Mouse (Mus musculus): ENCODE measurements at regions not wholly inside any gene's neighbourhood (a gene's known extent, or its start where the extent isn't known, plus 50 kb on each side); places are given as distances from the start of the nearest gene placed in this dataset.

DNA sequence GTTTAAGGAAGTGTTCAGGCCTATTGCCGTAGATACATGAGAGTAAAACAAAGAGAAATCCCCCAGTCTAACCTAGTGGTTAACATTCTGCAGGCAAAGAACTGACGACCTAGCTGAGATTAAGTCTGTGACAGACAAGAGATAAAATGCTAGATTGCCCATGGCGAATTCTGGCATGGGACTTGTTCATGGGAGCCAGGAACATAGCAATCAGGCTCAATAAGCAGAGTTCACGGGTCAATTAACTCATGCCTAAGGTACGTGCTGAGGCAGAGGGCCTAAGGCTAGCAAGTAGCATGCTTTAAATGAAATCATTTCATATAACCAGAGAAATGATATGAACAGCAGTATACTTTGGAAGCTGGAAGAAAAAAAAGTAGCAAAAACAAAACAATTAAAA lies 1119.2 kb upstream of the Adgrl2 start:
- Histone ChIP-seq H3K9me3 (ENCODE audit: control insufficient read depth, low read length) (no peaks in the 10 kb centered on the region), H3K4me3 (ENCODE audit: low read depth, low read length) (no peak overlapping the region), H3K27me3 (ENCODE audit: control insufficient read depth, insufficient read depth, low read length) (no peaks in the 10 kb centered on the region), H3K36me3 (ENCODE audit: control insufficient read depth, insufficient read depth, low read length) (no peaks in the 10 kb centered on the region), H3K4me1 (replicated peaks; ENCODE audit: control insufficient read depth, insufficient read depth, low read length) (no peaks in the 10 kb centered on the region), H3K27ac (ENCODE audit: low read depth, low read length) (no peak overlapping the region), H3K4me2 (ENCODE audit: low read depth, low read length, severe bottlenecking) (no peak overlapping the region), H3K9ac (ENCODE audit: low read length) (no peak overlapping the region)
- ATAC-seq (replicated peaks; ENCODE audit: low FRiP score) = no peak
- DNase-seq (ENCODE audit: low spot score) = no peak
- 69% methylated on average over 5 of the region's 5 CpGs for WGBS

DNA sequence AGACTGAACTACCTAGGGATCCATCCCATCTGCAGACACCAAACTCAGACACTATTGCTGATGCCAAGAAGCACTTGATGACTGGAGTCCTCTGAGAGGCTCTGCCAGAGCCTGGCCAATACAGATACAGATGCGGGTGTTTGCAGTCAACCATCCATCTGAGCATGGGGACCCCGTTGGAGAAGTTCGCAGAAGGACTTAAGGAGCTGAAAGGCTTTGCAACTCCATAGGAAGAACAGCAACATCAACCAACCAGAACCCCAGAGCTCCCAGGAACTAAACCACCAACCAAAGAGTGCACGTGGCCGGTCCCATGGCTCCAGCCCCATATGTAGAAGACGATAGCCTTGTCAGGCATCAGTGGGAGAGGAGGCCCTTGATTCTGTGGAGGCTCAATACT lies 1121.9 kb upstream of the Adgrl2 start:
- no peak overlapping the region for H3K27ac ChIP-seq (ENCODE audit: low read depth, low read length)
- no peaks in the 10 kb centered on the region for H3K9me3 ChIP-seq (ENCODE audit: control insufficient read depth, low read length)
- H3K36me3 ChIP-seq (ENCODE audit: control insufficient read depth, insufficient read depth, low read length) = no peaks in the 10 kb centered on the region
- ATAC-seq (replicated peaks; ENCODE audit: low FRiP score) (no peak), DNase-seq (ENCODE audit: low spot score) (no peak)
- WGBS = 98% methylated on average over 6 of the region's 6 CpGs
- no peak overlapping the region for H3K4me2 ChIP-seq (ENCODE audit: low read depth, low read length, severe bottlenecking)
- H3K27me3 ChIP-seq (ENCODE audit: control insufficient read depth, insufficient read depth, low read length) = no peaks in the 10 kb centered on the region
- H3K9ac ChIP-seq (ENCODE audit: low read length) = no peak overlapping the region
- H3K4me1 ChIP-seq (replicated peaks; ENCODE audit: control insufficient read depth, insufficient read depth, low read length) = no peaks in the 10 kb centered on the region
- no peak overlapping the region for H3K4me3 ChIP-seq (ENCODE audit: low read depth, low read length)

DNA sequence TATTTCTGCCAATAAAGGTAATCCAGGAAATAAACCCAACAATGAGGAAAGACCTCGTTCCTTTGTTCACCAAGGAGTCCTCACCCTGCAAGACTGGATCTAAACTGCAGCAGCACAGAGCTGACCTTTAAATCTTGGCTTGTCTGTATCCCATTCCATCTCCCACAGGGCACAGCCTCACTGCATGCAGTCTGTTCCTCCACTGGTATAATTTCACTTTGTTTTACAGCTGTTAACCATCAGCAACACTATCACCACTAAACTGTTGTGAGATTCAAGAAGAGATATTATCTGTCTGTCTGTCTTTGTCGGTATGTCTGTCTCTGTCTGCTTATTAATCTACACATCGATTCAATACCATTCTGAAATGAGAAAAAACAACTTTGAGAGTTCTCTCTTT lies 1129.5 kb upstream of the Adgrl2 start:
- WGBS = 73% methylated on average over 3 of the region's 3 CpGs
- Histone ChIP-seq H3K4me2 (ENCODE audit: low read depth, low read length, severe bottlenecking) (no peak overlapping the region), H3K27ac (ENCODE audit: low read depth, low read length) (no peak overlapping the region), H3K36me3 (ENCODE audit: control insufficient read depth, insufficient read depth, low read length) (no peaks in the 10 kb centered on the region), H3K4me1 (replicated peaks; ENCODE audit: control insufficient read depth, insufficient read depth, low read length) (no peaks in the 10 kb centered on the region), H3K4me3 (ENCODE audit: low read depth, low read length) (no peak overlapping the region), H3K9ac (ENCODE audit: low read length) (no peak overlapping the region), H3K9me3 (ENCODE audit: control insufficient read depth, low read length) (no peaks in the 10 kb centered on the region), H3K27me3 (ENCODE audit: control insufficient read depth, insufficient read depth, low read length) (no peaks in the 10 kb centered on the region)
- ATAC-seq (replicated peaks; ENCODE audit: low FRiP score) (no peak), DNase-seq (ENCODE audit: low spot score) (no peak)

DNA sequence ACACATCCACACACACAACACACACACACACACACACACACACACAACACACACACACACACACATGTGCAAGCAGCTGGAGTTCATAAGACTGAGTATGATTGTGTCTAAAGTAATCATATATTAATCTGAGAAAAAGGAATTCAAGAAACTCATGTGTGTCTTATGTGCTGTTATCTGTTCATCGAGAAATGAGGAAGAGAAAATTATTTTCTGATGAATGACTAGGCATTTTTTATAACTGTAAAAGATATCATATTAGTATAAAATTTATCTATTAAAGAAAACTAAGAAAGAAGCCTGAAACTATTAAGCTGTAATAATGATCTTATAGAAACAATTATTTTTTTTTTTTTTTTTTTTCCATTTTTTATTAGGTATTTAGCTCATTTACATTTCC lies 1156.3 kb upstream of the Adgrl2 start:
- H3K27ac ChIP-seq (ENCODE audit: low read depth, low read length) = no peak overlapping the region
- no peaks in the 10 kb centered on the region for H3K9me3 ChIP-seq (ENCODE audit: control insufficient read depth, low read length)
- H3K9ac ChIP-seq (ENCODE audit: low read length) = no peak overlapping the region
- H3K4me1 ChIP-seq (replicated peaks; ENCODE audit: control insufficient read depth, insufficient read depth, low read length) = no peaks in the 10 kb centered on the region
- no peaks in the 10 kb centered on the region for H3K36me3 ChIP-seq (ENCODE audit: control insufficient read depth, insufficient read depth, low read length)
- no peak for DNase-seq (ENCODE audit: low spot score)
- H3K4me3 ChIP-seq (ENCODE audit: low read depth, low read length) = no peak overlapping the region
- ATAC-seq (replicated peaks; ENCODE audit: low FRiP score) = no peak
- no peaks in the 10 kb centered on the region for H3K27me3 ChIP-seq (ENCODE audit: control insufficient read depth, insufficient read depth, low read length)
- H3K4me2 ChIP-seq (ENCODE audit: low read depth, low read length, severe bottlenecking) = no peak overlapping the region
- WGBS = 93% methylated on average over 1 of the region's 1 CpGs

DNA sequence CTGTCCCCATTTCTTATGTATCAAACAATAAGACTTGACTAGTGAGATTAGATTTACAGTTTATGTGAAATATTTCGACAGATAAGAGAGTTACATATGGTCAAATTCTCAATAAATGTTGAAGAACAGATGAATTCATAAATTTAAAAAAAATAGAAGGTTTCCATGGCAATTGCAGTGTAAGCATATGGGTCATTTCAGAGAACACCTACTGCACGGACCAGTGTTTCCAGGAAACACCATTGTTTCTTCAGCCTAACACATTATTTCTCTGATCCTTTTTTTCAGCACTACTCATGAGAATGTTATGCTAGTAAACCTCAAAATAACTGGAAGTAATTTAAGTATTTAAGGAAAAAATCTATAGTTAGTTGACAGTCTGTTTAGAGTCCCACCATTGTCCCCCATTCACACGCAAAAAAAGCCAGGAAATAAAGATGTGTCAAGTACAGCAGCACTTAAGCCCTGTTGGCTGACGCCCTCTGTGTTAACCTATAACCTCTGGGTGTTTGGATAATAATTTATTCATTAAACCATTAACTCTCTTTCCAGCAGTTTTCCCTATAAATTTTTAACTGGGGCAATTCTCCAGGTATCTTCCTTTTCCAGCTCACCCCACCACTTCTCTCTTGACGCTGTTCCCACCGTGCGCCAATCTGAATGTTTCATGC lies 1160.9 kb upstream of the Adgrl2 start:
- H3K4me1 ChIP-seq (replicated peaks; ENCODE audit: control insufficient read depth, insufficient read depth, low read length) = no peaks in the 10 kb centered on the region
- no peak overlapping the region for H3K27ac ChIP-seq (ENCODE audit: low read depth, low read length)
- DNase-seq (ENCODE audit: low spot score) (no peak), ATAC-seq (replicated peaks; ENCODE audit: low FRiP score) (no peak)
- no peak overlapping the region for H3K4me2 ChIP-seq (ENCODE audit: low read depth, low read length, severe bottlenecking)
- WGBS = 84% methylated on average over 7 of the region's 7 CpGs
- H3K9me3 ChIP-seq (ENCODE audit: control insufficient read depth, low read length) = no peaks in the 10 kb centered on the region
- H3K9ac ChIP-seq (ENCODE audit: low read length) = no peak overlapping the region
- H3K4me3 ChIP-seq (ENCODE audit: low read depth, low read length) = no peak overlapping the region
- H3K27me3 ChIP-seq (ENCODE audit: control insufficient read depth, insufficient read depth, low read length) = no peaks in the 10 kb centered on the region
- no peaks in the 10 kb centered on the region for H3K36me3 ChIP-seq (ENCODE audit: control insufficient read depth, insufficient read depth, low read length)

DNA sequence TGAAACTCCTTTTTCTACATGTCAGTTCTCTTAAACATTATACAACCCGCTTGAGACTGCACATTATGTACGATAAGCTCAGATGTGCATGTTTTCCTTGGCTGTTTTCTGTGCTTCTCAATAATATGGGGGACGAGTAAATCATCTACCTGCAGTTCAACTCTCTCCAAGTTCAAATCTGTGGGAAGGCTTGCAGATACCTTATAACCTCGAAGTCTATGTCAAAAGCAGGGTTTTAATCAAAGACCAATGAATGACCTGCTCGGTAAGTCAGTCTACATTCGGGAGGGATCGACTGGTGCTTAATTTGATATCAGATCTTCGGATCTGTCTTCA lies 1161.4 kb upstream of the Adgrl2 start:
- DNase-seq (ENCODE audit: low spot score) = no peak
- Histone ChIP-seq H3K4me2 (ENCODE audit: low read depth, low read length, severe bottlenecking) (no peak overlapping the region), H3K9me3 (ENCODE audit: control insufficient read depth, low read length) (no peaks in the 10 kb centered on the region), H3K27me3 (ENCODE audit: control insufficient read depth, insufficient read depth, low read length) (no peaks in the 10 kb centered on the region), H3K36me3 (ENCODE audit: control insufficient read depth, insufficient read depth, low read length) (no peaks in the 10 kb centered on the region), H3K4me1 (replicated peaks; ENCODE audit: control insufficient read depth, insufficient read depth, low read length) (no peaks in the 10 kb centered on the region), H3K27ac (ENCODE audit: low read depth, low read length) (no peak overlapping the region), H3K9ac (ENCODE audit: low read length) (no peak overlapping the region), H3K4me3 (ENCODE audit: low read depth, low read length) (no peak overlapping the region)
- ATAC-seq (replicated peaks; ENCODE audit: low FRiP score) = no peak
- 89% methylated on average over 8 of the region's 8 CpGs for WGBS

DNA sequence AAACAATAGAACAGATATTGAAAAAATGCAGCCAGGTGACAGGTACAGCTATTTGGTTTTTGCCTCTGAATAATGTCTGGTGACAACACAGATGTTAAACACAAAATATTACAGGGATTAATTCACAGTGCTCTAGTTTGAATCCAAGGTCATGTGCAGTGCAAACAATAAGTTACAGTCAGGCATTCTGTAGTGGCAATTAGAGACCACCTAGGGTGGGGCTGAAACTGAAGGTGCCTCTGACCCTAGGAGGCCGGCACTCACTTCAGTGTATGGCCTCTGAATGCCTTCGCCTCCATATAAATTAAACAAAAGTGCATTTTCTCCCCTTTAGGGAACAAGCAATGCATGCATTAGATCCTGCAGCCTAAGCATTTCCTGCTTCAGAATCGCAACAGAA lies 1162.5 kb upstream of the Adgrl2 start:
- H3K9me3 ChIP-seq (ENCODE audit: control insufficient read depth, low read length) = no peaks in the 10 kb centered on the region
- 46% methylated on average over 3 of the region's 3 CpGs for WGBS
- H3K4me2 ChIP-seq (ENCODE audit: low read depth, low read length, severe bottlenecking) = no peak overlapping the region
- ATAC-seq (replicated peaks; ENCODE audit: low FRiP score) (peak; percentile 60), DNase-seq (ENCODE audit: low spot score) (no peak)
- H3K9ac ChIP-seq (ENCODE audit: low read length) = no peak overlapping the region
- H3K4me3 ChIP-seq (ENCODE audit: low read depth, low read length) = no peak overlapping the region
- no peaks in the 10 kb centered on the region for H3K27me3 ChIP-seq (ENCODE audit: control insufficient read depth, insufficient read depth, low read length)
- no peaks in the 10 kb centered on the region for H3K36me3 ChIP-seq (ENCODE audit: control insufficient read depth, insufficient read depth, low read length)
- H3K4me1 ChIP-seq (replicated peaks; ENCODE audit: control insufficient read depth, insufficient read depth, low read length) = no peaks in the 10 kb centered on the region
- no peak overlapping the region for H3K27ac ChIP-seq (ENCODE audit: low read depth, low read length)

DNA sequence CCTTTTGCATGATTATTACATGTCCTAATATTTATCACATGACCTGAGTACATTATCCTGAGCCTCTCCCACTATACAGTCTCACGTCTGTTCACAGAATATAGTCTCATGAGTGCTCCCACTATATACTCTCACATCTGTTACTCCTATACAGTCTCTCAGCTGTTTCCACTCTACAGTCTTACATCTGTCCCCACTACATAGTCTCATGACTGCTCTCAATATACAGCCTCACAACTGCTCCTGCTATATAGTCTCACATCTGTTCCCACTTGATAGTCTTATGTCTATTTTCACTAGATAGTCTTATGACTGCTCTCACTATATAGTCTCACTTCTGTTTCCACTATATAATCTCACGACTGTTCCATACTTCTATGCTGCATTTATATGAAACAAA lies 1195.5 kb upstream of the Adgrl2 start:
- Histone ChIP-seq H3K36me3 (ENCODE audit: control insufficient read depth, insufficient read depth, low read length) (no peaks in the 10 kb centered on the region), H3K9ac (ENCODE audit: low read length) (no peak overlapping the region), H3K4me1 (replicated peaks; ENCODE audit: control insufficient read depth, insufficient read depth, low read length) (no peaks in the 10 kb centered on the region), H3K27ac (ENCODE audit: low read depth, low read length) (no peak overlapping the region), H3K9me3 (ENCODE audit: control insufficient read depth, low read length) (no peaks in the 10 kb centered on the region), H3K4me3 (ENCODE audit: low read depth, low read length) (no peak overlapping the region), H3K27me3 (ENCODE audit: control insufficient read depth, insufficient read depth, low read length) (no peaks in the 10 kb centered on the region), H3K4me2 (ENCODE audit: low read depth, low read length, severe bottlenecking) (no peak overlapping the region)
- no peak for DNase-seq (ENCODE audit: low spot score)
- ATAC-seq (replicated peaks; ENCODE audit: low FRiP score) = no peak
- WGBS = 86% methylated on average over 2 of the region's 2 CpGs

DNA sequence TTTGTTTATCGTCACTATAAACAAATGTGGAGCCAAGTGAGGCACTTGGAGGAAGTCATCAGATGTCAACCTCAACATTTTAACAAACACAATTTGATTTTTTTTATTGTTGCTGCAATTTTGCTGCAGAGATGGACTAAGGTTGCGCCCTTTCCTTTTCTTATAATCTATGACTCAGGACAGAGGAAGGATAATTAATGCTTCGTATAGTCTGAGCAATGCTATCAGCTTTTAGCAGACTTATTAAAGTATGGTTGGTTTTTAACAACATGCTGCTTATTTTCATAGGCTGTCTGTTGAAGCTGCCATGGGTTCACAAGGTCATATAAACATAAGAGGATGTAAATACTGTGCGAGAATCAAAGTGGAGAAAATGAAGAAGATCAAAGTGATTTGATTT lies 1202.8 kb upstream of the Adgrl2 start:
- H3K9ac ChIP-seq (ENCODE audit: low read length) = no peak overlapping the region
- no peak for ATAC-seq (replicated peaks; ENCODE audit: low FRiP score)
- 87% methylated on average over 4 of the region's 4 CpGs for WGBS
- no peak overlapping the region for H3K27ac ChIP-seq (ENCODE audit: low read depth, low read length)
- no peak for DNase-seq (ENCODE audit: low spot score)
- no peaks in the 10 kb centered on the region for H3K9me3 ChIP-seq (ENCODE audit: control insufficient read depth, low read length)
- no peaks in the 10 kb centered on the region for H3K4me1 ChIP-seq (replicated peaks; ENCODE audit: control insufficient read depth, insufficient read depth, low read length)
- H3K4me2 ChIP-seq (ENCODE audit: low read depth, low read length, severe bottlenecking) = no peak overlapping the region
- no peaks in the 10 kb centered on the region for H3K27me3 ChIP-seq (ENCODE audit: control insufficient read depth, insufficient read depth, low read length)
- no peak overlapping the region for H3K4me3 ChIP-seq (ENCODE audit: low read depth, low read length)
- no peaks in the 10 kb centered on the region for H3K36me3 ChIP-seq (ENCODE audit: control insufficient read depth, insufficient read depth, low read length)

Data from forebrain, embryonic 11.5 days (tissue).